Mouse (Mus musculus): ENCODE results near the gene Rab29. TPM values are rescaled to one million over a fixed set of nuclear protein-coding genes. Genes with fewer than 3 reads are reported as not detected.

Gene Rab29
- total RNA-seq, 1 experiment = 9.7 TPM

DNA sequence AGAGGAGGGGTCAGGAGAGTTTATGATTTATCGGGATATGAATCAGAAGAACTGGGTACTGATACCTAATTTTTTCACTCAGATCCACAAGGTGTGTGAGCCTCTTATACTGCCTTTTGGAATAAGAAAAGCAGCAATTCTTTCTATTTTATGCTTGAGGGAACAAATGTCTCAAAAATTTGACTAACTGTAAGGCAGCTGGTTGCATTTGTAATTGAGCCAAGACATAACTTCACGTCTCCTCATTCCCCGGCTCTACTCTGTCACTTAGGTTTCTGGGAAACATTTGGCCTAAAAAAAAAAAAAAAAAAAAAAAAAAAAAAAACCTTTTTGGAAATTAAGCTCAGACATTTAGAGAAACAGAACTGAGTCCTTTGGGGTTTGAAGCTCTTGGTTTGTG is 19.6 kb downstream of the Rab29 start:
- H3K4me3 ChIP-seq (ENCODE audit: insufficient read depth in 1 of 2, low read depth in 1 of 2, low read length in 2 of 2, poor library complexity in 1 of 2, severe bottlenecking in 1 of 2) = no peak overlapping the region
- no peak overlapping the region; the same call in 1 of the 2 replicates for H3K27ac ChIP-seq (ENCODE audit: insufficient read depth, low read depth, low read length, poor library complexity, severe bottlenecking)
- TF ChIP-seq ZNF384 (IDR thresholded peaks at IDR 0.05; ENCODE audit: low read depth, low read length) = peak; percentile 69; the same call in 1 of the 2 replicates
- TF ChIP-seq HCFC1 (IDR thresholded peaks at IDR 0.05; ENCODE audit: borderline replicate concordance, insufficient read depth, low read length) = no peak
- in situ Hi-C loops (cut with MboI; ENCODE audit: low sequenced_read_pairs in 2 of 2, unreplicated experiment in 2 of 2) = no loop called here
- no peaks in the 10 kb centered on the region for H3K9me3 ChIP-seq (ENCODE audit: control insufficient read depth, insufficient read depth, low read depth, low read length)
- peaks cover 3 to 29% of the 10 kb centered on the region in 2 experiments for H3K4me1 ChIP-seq (ENCODE audit: control insufficient read depth in 2 of 2, insufficient read depth in 2 of 2, low read length in 2 of 2, poor library complexity in 1 of 2)
- H3K9ac ChIP-seq (ENCODE audit: insufficient read depth, low read depth, low read length, poor library complexity, severe bottlenecking) = no peak overlapping the region
- H3K36me3 ChIP-seq (ENCODE audit: control insufficient read depth, insufficient read depth, low read length, poor library complexity, severe bottlenecking) = no peaks in the 10 kb centered on the region
- DNase-seq (ENCODE audit: low read depth, low spot score) = no peak

DNA sequence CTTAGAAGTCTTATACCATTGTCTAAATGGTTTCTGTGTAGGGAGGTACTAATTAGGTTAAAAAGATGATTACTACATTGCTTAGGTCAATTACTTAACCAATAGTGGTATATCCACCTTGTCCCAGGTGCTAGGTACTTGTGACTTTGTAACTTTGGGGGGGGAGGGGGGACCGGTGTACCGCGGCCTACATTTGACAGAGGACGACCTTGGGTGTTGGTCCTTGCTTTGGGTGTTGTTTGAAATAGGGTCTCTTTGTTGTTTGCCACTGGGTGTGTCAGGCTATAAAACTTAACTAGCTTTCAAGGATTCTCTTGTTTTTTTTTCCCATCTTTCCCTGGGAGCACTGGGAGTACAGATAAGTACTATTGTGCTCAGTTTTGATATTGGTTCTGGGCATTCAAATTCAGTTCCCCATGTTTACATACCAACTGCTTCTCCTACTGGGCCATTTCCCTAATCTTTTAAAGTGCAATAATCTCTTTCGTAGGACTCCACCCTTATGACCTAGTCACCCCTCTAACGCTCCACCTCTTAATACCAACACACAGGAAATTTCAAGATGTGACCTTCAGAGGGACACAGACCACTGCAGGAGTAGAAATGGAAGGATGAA is 23.1 kb downstream of the Rab29 start:
- Histone ChIP-seq H3K27ac (ENCODE audit: insufficient read depth, low read depth, low read length, poor library complexity, severe bottlenecking) (peak overlapping the region; percentile 99), H3K4me1 (ENCODE audit: control insufficient read depth in 2 of 2, insufficient read depth in 2 of 2, low read length in 2 of 2, poor library complexity in 1 of 2) (peaks cover 3 to 20% of the 10 kb centered on the region in 2 experiments), H3K9ac (ENCODE audit: insufficient read depth, low read depth, low read length, poor library complexity, severe bottlenecking) (0 out of 2 replicates have a peak overlapping the region, but pooled peaks have one; percentile 66), H3K9me3 (ENCODE audit: control insufficient read depth, insufficient read depth, low read depth, low read length) (no peaks in the 10 kb centered on the region), H3K4me3 (ENCODE audit: insufficient read depth in 1 of 2, low read depth in 1 of 2, low read length in 2 of 2, poor library complexity in 1 of 2, severe bottlenecking in 1 of 2) (no peak overlapping the region), H3K36me3 (ENCODE audit: control insufficient read depth, insufficient read depth, low read length, poor library complexity, severe bottlenecking) (no peaks in the 10 kb centered on the region)
- DNase-seq (ENCODE audit: low read depth, low spot score) = peak; percentile 89
- in situ Hi-C loops (cut with MboI; ENCODE audit: low sequenced_read_pairs in 2 of 2, unreplicated experiment in 2 of 2) = no loop called here
- no peak for TF ChIP-seq ZC3H11A (IDR thresholded peaks at IDR 0.05; ENCODE audit: borderline replicate concordance, low read depth, low read length)
- peak; percentile 81 for TF ChIP-seq CHD2 (IDR thresholded peaks at IDR 0.05; ENCODE audit: low read depth, low read length)
- no peak for TF ChIP-seq MAFK (IDR thresholded peaks at IDR 0.05; ENCODE audit: insufficient read depth, low read depth, low read length)
- peak; percentile 79 for TF ChIP-seq ZNF384 (IDR thresholded peaks at IDR 0.05; ENCODE audit: low read depth, low read length)

DNA sequence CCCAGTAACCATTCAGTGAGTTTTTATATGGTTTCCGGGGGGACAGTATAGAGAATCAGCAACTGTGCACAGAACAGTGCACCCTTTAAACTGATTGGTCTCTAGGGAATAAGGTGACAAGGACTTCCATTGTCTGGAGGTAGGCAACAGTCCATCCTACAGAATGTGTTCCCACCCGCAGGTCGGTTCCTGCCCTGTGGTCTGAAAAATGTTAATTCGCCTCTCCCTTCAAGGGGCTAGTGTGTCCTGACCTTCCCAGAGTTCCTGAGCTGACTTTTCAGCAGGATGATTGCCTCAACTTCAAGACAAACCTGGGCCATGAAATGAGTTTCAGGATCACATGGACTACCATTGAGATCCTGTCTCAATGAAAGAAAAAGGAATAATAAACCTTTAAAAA is 24.4 kb downstream of the Rab29 start:
- TF ChIP-seq MAFK (IDR thresholded peaks at IDR 0.05; ENCODE audit: insufficient read depth, low read depth, low read length) = no peak
- TF ChIP-seq CHD2 (IDR thresholded peaks at IDR 0.05; ENCODE audit: low read depth, low read length) = no peak
- TF ChIP-seq ZC3H11A (IDR thresholded peaks at IDR 0.05; ENCODE audit: borderline replicate concordance, low read depth, low read length) = no peak
- no peak for TF ChIP-seq ZNF384 (IDR thresholded peaks at IDR 0.05; ENCODE audit: low read depth, low read length)
- TF ChIP-seq HCFC1 (IDR thresholded peaks at IDR 0.05; ENCODE audit: borderline replicate concordance, insufficient read depth, low read length) = no peak
- H3K4me3 ChIP-seq (ENCODE audit: insufficient read depth in 1 of 2, low read depth in 1 of 2, low read length in 2 of 2, poor library complexity in 1 of 2, severe bottlenecking in 1 of 2) = peak overlapping the region in 1 of 2 experiments; percentile 6; a peak in 1 of 4 replicates
- in situ Hi-C loops (cut with MboI; ENCODE audit: low sequenced_read_pairs in 2 of 2, unreplicated experiment in 2 of 2) = no loop called here
- H3K27ac ChIP-seq (ENCODE audit: insufficient read depth, low read depth, low read length, poor library complexity, severe bottlenecking) = peak overlapping the region; percentile 99
- DNase-seq (ENCODE audit: low read depth, low spot score) = no peak
- no peaks in the 10 kb centered on the region for H3K9me3 ChIP-seq (ENCODE audit: control insufficient read depth, insufficient read depth, low read depth, low read length)
- H3K4me1 ChIP-seq (ENCODE audit: control insufficient read depth in 2 of 2, insufficient read depth in 2 of 2, low read length in 2 of 2, poor library complexity in 1 of 2) = peaks cover 2 to 17% of the 10 kb centered on the region in 2 experiments
- no peaks in the 10 kb centered on the region for H3K36me3 ChIP-seq (ENCODE audit: control insufficient read depth, insufficient read depth, low read length, poor library complexity, severe bottlenecking)
- peak overlapping the region; percentile 70; the same call in 1 of the 2 replicates for H3K9ac ChIP-seq (ENCODE audit: insufficient read depth, low read depth, low read length, poor library complexity, severe bottlenecking)

DNA sequence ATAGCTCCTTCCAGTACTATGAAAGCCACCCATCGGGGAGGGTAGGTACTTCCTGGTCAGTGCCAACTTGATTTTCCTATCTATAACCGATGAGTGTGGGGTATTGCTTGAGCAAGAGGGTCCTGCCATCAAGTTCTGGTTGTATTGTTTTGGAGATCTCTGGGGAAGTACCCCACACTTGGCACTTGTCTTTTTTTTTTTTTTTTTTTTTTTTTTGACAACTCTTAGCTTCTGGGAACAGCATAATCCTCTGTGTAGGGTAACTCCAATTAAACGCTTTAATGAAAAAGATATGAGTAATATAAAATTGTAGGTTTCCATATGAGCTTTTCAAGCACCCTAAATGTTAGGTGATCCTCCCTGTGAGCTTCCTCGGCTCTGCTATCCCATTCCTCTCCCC is 35.7 kb downstream of the Rab29 start:
- no peak for TF ChIP-seq HCFC1 (IDR thresholded peaks at IDR 0.05; ENCODE audit: borderline replicate concordance, insufficient read depth, low read length)
- TF ChIP-seq CHD2 (IDR thresholded peaks at IDR 0.05; ENCODE audit: low read depth, low read length) = no peak
- no peak for TF ChIP-seq MAFK (IDR thresholded peaks at IDR 0.05; ENCODE audit: insufficient read depth, low read depth, low read length)
- TF ChIP-seq ZNF384 (IDR thresholded peaks at IDR 0.05; ENCODE audit: low read depth, low read length) = no peak
- TF ChIP-seq ZC3H11A (IDR thresholded peaks at IDR 0.05; ENCODE audit: borderline replicate concordance, low read depth, low read length) = no peak
- in situ Hi-C loops (cut with MboI; ENCODE audit: low sequenced_read_pairs in 2 of 2, unreplicated experiment in 2 of 2) = no loop called here
- peaks cover 4 to 8% of the 10 kb centered on the region in 2 experiments; a peak in 3 of 4 replicates for H3K4me1 ChIP-seq (ENCODE audit: control insufficient read depth in 2 of 2, insufficient read depth in 2 of 2, low read length in 2 of 2, poor library complexity in 1 of 2)
- H3K9ac ChIP-seq (ENCODE audit: insufficient read depth, low read depth, low read length, poor library complexity, severe bottlenecking) = no peak overlapping the region
- H3K9me3 ChIP-seq (ENCODE audit: control insufficient read depth, insufficient read depth, low read depth, low read length) = no peaks in the 10 kb centered on the region
- no peak overlapping the region for H3K4me3 ChIP-seq (ENCODE audit: insufficient read depth in 1 of 2, low read depth in 1 of 2, low read length in 2 of 2, poor library complexity in 1 of 2, severe bottlenecking in 1 of 2)
- no peaks in the 10 kb centered on the region for H3K36me3 ChIP-seq (ENCODE audit: control insufficient read depth, insufficient read depth, low read length, poor library complexity, severe bottlenecking)
- H3K27ac ChIP-seq (ENCODE audit: insufficient read depth, low read depth, low read length, poor library complexity, severe bottlenecking) = no peak overlapping the region
- no peak for DNase-seq (ENCODE audit: low read depth, low spot score)

Measured in ES-E14 (cell line).